Mouse (Mus musculus): ENCODE results near the gene P3h2.

GRCm38 (mm10) chr16:26131126-26131525 is 25.5 kb upstream of the P3h2 start:
- TF ChIP-seq POLR2A (IDR thresholded peaks at IDR 0.05; ENCODE audit: low read depth, low read length) (no peak), CTCF (IDR thresholded peaks at IDR 0.05; ENCODE audit: borderline replicate concordance, insufficient read depth, low read length) (no peak)

All from embryonic fibroblast, embryonic 13.5 days (primary cell).